Mouse (Mus musculus) erythroblast, adult 5-6 weeks (primary cell): ENCODE measurements at regions not wholly inside any gene's neighbourhood (a gene's known extent, or its start where the extent isn't known, plus 50 kb on each side); places are given as distances from the start of the nearest gene placed in this dataset.
"Not testable (repeated sequence)": the region's sequence is repeated elsewhere in the genome, so short reads cannot be mapped to it uniquely, and the experiment has no call there.

Source experiments
- ATAC-seq: replicated peaks from 2 replicates; pipeline ENCODE4 v1.8.0; 2016; ENCODE audit warnings: moderate number of reproducible peaks, mild to moderate bottlenecking, moderate TSS enrichment, inconsistent platforms; ENCODE audit not compliant: poor library complexity, low FRiP score, severe bottlenecking

DNA sequence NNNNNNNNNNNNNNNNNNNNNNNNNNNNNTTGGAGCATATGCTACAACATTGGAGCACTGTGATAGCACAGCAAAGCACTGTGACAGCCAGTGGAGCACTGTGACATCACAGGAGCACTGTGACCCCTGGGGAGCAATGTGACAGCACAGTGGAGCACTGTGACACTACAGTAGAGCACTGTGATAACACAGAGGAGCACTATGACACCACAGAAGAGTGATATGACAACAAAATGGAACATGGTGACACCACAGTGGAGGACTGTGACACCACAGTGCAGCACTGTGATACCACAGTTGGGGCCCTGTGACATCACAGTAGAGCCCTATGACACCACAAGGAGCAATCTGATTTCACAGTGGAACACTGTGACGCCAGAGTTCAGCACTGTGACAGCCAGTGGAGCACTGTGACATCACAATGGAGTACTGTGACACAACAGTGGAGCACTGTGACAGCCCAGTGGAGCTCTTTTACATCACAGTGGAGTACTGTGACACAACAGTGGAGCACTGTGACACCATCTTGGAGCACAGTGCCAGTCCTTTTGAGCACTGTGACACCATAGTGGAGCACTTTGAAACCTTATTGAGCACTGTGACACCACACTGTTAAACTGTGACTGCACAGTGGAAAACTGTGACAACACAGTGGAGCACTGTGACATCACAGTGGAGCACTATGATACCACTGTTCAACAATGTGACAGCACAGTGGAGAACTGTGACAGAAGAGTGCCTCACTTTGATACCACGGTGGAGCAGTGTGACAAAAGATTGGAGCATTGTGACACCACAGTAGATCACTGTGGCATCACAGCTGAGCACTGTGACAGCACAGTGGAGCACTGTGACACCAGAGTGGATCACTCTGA, 116.9 kb upstream of the Vmn1r2 start:
- peak; percentile 66; the same call in 1 of the 2 replicates for ATAC-seq

DNA sequence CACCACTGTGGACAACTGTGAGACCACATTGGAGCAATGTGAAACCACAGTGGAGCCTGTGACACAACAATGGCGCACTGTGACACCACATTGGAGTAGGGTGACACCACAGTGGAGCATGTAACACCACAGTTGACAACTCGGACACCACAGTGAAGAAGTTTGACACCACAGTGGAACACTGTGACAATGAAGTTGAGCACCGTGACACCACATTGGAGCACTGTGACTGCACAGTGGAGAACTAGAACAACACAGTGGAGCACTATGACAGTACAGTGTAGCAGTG, 116.3 kb upstream of the Vmn1r2 start:
- no peak for ATAC-seq

DNA sequence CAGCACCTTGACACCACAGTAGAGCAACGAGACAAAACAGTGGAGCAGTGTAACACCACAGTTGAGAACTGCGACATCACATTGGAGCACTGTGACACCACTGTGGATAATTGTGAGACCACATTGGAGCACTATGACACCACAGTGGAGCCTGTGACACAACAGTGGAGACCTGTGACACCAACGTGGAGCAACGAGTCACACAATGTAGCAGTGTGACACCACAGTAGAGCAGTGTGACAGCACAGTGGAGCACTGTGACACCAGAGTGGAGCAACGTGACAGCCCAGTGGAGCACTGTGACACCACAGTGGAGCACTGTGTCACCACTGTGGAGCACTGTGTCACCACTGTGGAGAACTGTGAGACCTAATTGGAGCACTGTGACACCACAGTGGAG, 115.9 kb upstream of the Vmn1r2 start:
- no peak for ATAC-seq

DNA sequence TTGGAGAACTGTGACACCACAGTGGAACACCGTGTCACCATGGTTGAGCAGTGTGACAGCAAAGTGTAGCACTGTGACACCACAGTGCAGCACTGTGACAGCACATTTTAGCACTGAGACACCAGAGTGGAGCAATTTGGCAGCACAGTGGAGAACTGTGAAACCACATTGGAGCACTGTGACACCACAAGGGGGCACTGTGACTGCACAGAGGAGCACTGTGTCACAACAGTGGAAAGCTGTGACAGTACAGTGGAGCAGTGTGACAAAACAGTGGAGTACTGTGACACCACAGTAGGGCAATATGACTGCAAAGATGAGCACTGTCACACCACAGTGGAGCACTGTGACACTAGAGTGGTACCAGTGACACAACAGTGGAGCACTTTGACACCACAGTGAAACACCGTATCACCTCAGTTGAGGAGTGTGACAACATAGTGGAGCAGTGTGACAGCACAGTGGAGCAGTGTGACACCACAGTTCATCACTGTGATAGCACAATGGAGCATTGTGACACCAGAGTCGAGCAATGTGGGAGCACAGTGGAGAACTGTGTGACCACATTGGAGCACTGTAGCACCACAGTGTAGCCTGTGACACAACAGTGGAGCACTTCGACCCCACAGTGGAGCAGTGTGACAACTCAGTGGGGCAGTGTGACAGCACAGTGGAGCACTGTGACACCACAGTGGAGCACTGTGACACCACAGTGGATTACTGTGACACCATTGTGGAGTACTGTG, 114.6 kb upstream of the Vmn1r2 start:
- ATAC-seq = no peak

DNA sequence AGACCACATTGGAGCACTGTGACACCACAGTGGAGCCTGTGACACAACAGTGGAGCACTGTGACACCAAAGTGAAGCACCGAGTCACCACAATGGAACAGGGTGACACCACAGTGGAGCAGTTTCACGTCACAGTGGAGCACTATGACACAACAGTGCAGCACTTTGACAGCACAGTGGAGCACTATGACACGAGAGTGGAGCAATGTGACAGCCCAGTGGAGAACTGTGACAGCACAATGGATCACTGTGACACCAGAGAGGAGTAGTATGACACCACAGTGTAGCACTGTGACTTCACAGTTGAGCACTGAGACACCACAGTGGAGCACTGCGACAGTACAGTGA, 114.1 kb upstream of the Vmn1r2 start:
- no peak for ATAC-seq

DNA sequence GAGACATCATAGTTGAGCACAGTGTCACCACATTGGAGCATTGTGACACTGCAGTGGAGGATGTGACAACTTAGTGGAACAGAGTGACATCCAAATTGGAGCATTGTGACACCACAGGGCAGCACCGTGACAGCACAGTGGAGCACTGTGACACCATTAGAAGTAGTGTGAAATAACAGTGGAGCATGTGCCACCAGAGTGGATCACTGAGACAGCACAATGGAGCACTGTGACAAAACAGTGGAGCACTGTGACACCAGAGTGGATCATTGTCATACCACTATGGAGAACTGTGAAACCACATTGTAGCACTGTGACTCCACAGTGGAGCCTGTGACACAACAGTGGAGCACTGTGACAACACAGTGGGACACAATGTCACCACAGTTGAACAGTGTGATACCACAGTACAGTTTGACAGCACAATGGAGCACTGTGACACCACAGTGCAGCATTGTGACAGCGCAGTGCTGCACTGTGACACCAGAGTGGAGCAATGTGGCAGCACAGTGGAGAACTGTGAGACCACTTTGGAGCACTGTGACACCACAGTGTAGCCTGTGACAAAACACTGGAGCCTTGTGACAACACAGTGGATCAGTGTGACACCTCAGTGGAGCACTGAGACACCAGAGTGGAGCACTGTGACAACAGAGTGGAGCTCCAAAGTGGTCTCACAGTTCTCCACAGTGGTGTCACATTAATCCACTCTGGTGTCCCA, 113.5 kb upstream of the Vmn1r2 start:
- no peak for ATAC-seq

DNA sequence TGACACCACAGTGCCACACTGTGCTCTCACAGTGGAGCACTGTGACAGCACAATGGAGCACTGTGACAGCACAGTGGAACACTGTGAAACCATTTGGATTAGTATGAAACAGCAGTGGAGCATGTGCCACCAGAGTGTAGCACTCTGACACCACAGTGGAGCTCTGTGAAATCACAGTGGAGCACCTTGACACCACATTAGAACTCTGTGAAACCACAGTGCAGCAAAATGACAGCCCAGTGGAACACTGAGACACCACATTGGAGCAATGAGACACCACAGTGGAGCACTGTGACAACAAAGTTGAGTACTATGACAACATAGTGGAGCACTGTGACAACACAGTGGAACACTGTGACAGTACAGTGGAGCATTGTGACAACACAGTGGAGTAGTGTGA, 112.2 kb upstream of the Vmn1r2 start:
- ATAC-seq = no peak

DNA sequence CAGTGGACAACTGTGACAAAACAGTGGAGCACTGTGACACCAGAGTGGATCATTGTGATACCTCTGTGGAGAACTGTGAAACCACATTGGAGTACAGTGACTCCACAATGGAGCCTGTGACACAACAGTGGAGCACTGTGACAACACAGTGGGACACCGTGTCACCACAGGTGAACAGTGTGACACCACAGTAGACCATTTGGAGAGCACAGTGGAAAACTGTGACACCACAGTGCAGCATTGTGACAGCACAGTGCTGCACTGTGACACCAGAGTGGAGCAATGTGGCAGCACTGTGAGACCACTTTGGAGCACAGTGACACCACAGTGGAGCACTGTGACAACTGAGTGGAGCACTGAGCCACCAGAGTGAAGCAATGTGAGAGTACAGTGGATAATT, 111.7 kb upstream of the Vmn1r2 start:
- no peak for ATAC-seq

DNA sequence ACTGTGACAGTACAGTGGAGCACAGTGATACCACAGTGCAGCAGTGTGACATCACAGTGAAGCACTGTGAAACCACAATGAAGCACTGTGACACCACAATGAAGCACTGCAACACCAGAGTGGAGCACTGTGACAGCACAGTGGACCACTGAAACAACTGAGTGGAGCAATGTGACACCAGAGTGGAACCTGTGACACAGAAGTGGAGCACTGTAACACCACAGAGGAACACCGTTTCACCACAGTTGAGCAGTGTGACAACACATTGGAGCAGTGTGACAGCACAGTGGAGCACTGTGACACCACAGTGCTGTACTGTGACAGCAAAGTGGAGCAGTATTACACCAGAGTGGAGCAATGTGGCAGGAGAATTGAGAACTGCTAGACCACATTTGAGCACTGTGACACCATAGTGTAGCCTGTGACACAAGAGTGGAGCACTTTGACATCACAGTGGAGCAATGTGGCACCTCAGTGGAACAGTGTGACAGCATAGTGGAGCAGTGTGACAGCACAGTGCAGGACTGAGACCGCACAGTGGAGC, 107.5 kb upstream of the Vmn1r2 start:
- ATAC-seq = no peak

DNA sequence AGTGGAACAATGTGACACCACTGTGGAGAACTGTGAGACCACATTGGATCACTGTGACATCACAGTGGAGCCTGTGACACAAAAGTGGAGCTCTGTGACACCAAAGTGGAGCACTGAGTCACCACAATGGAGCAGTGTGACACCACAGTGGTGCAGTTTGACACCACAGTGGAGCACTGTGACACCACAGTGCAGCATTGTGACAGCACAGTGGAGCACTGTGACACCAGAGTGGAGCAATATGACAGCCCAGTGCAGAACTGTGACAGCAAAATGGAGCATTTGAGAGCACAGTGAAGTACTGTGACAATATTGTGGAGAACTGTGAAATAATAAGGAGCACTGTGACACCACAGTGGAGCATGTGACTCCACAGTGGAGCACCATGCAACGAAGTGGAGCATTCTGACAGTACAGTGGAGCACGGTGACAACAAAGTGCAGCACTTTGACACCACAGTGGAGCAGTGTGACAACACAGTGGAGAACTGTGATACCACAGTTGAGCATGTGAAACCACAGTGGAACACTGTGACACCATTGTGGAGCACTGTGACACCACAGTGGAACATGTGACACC, 105.0 kb upstream of the Vmn1r2 start:
- no peak for ATAC-seq

DNA sequence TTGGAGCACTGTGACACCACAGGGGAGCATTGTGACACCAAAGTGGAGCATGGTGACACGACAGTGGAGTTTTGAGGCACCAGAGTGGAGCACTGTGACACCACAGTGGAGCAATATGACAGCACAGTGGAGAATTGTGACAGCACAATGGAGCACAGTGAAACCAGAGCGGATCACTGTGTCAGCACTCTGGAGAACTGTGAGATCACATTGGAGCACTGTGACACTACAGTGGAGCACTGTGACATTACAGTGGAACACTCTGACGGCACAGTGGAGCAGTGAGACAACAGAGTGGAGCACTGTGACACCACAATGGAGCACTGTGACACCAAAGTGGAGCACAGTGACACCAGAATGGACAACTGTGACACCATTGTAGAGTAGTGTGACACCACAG, 103.2 kb upstream of the Vmn1r2 start:
- ATAC-seq = no peak

DNA sequence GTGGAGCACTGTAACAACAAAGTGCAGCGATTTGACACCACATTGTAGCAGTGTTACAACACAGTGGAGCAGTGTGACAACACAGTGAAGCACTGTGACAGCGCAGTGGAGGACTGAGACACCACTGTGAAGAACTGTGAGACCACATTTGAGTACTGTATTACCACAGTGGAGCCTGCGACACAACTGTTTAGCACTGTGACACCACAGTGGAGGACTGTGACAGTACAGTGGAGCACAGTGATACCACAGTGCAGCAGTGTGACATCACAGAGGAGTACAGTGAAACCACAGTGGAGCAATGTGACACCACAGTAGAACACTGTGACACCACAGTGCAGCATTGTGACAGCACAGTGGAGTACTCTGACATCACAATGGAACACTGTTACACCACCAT, 102.5 kb upstream of the Vmn1r2 start:
- ATAC-seq = no peak

DNA sequence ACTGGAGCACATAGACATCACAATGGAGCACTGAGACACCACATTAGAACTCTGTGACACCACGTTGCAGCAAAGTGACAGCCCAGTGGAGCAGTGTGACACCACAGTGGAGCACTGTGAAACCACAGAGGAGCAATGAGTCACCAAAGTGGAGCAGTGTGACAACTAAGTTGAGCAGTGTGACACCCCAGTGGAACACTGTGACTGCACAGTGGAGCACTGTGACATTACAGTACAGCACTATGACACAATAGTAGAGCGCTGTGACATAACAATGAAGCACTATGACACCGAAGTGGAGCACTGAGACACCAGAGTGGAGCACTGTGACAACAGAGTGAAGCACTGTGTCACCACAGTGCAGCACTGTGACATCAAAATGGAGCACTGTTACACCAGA, 101.8 kb upstream of the Vmn1r2 start:
- not testable (repeated sequence) for ATAC-seq

DNA sequence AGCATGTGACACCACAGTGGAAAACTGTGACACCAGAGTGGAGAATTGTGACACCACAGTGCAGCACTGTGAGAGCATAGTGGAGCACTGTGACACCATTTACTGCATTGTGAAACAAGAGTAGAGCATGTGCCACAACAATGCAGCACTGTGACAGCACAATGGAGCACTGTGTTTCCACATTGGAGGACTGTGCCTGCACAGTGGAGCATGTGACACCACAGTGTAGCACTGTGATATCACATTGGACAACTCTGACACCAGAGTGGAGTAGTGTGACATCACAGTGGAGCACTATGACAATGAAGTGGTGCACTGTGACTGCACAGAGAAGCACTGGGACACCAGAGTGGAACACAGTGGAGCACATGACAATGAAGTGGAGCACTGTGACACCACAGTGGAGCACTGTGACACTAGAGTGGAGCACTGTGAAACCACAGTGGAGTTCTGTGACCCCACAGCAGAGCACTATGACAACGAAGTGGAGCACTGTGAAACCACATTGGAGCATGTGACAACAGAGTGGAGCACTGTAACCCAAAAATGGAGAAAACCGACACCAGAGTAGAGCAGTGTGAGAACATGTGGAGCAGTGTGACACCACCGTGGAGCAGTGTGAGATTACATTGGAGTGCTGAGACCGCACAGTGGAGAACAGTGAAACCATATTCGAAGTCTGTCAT, 100.9 kb upstream of the Vmn1r2 start:
- no peak for ATAC-seq

DNA sequence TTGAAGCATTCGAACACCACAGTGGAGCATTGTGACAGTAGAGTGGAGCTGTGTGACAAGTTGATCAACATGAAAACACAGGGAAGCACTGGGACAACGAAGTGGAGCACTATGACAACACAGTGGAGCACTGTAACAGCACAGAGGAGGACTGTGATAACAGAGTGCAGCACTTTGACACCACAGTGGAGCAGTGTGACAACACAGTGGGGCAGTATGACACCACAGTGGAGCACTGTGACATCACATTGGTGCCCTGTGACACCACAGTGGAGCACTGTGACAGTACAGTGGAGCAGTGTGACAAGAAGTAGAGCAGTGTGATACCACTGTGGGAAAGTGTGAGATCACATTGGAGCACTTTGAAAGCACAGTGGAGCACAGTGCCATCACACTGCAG, 99.9 kb upstream of the Vmn1r2 start:
- no peak for ATAC-seq

DNA sequence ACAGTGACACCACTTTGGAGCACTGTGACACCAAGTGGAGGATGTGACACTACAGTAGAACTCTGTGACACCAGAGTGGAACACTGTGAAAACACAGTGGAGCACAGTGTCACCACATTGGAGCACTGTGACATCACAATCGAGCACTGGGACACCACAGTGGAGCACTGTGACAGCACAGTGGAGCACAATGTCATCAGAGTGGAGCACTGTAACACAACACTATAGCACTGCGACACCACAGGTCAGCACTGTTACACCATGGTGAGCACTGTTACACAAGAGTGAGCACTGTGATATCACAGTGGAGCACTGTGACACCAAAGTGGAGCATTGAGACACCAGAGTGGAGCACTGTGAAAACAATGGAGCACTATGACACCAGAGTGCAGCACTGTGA, 99.5 kb upstream of the Vmn1r2 start:
- ATAC-seq = peak; percentile 54

DNA sequence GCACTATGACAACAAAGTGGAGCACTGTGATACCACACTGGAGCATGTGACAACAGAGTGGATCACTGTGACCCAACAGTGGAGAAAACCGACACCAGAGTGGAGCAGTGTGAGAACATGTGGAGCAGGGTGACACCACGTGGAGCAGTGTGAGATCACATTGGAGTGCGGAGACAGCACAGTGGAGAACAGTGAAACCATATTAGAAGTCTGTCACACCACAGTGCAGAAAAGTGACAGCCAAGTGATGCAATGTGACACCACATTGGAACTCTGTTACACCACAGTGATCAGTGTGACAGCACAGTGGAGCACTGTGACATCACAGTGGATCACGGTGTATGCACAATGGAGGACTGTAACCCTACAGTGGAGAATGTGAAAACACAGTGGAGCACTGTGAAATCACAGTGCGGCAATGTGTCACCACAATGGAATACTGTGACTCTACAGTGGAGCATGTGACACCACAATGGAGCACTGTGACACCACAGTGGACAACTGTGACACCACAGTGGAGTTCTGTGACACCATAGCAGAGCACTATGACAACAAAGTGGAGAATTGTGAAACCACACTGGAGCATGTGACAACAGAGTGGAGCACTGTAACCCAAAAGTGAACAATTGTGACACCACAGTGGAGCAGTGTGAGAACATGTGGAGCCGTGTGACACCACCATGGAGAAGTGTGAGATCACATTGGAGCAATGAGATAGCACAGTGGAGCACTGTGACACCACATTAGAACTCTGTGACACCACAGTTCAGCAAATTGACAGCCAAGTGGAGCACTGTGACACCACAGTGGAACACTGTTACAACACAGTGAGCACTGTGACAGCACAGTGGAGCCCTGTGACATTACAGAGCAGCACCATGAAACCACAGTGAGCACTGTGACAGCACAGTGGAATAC, 98.6 kb upstream of the Vmn1r2 start:
- ATAC-seq = no peak

DNA sequence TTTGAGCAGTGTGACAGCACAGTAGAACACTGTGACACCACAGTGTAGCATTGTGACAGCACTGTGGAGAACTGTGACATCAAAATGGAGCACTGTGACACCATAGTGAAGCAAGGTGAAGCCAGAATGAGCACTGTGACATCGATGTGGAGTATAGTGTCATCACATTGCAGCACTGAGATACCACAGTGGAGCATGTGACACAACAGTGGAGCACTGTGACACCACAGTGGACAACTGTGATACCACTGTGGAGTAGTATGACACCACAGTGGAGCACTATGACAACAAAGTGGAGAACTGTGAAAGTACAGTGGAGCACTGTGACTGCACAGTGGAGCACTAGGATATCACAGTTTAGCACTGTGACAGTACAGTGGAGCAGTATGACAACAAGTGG, 97.8 kb upstream of the Vmn1r2 start:
- peak; percentile 37; the same call in 1 of the 2 replicates for ATAC-seq

DNA sequence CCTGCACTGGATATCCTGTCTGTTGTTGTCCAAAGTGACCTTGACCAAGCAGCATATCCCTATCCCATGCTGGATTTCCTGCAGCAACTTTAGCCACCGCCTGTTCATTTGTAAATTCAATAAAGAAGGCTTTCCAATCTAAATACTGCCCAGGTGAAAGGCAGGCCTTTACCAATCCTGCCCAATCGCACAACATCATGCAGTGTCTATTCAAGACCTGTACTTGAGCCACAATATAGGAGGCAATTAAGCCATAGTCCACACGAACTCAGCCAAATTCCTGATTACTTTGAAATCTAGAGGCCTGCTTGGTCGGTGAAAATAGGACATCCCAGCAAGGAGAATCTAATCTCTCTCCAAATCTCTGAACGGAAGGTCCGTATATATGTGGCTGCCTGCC, 95.8 kb upstream of the Vmn1r2 start:
- not testable (repeated sequence) for ATAC-seq
